Mouse (Mus musculus) heart, embryonic 11.5 days (tissue): ENCODE data around the gene Mark3. TPM values are rescaled to one million over a fixed set of nuclear protein-coding genes. Genes with fewer than 3 reads are reported as not detected.

Experiments
- ATAC-seq: fragments of 200-750 bp; cut with Nextera tagmentation; replicated peaks from 2 replicates; pipeline ENCODE4 v1.8.0; 2017; ENCODE audit warnings: moderate library complexity; ENCODE audit not compliant: insufficient number of reproducible peaks, low FRiP score, low TSS enrichment
- H3K27ac ChIP-seq: fragments of 300-500 bp; sonication (generic); 2 replicates; pipeline ENCODE4 v1.5.1; 2014; ENCODE audit warnings: mild to moderate bottlenecking, low read depth, low read length
- H3K27me3 ChIP-seq: fragments of 300-500 bp; sonication (generic); 2 replicates; pipeline ENCODE4 v1.6.1; 2014; ENCODE audit warnings: mild to moderate bottlenecking, low read length, mixed read lengths; ENCODE audit not compliant: control insufficient read depth, insufficient read depth
- H3K36me3 ChIP-seq: fragments of 300-500 bp; sonication (generic); 2 replicates; pipeline ENCODE4 v1.6.1; 2014; ENCODE audit warnings: mild to moderate bottlenecking, low read length, moderate library complexity, mixed read lengths; ENCODE audit not compliant: control insufficient read depth, insufficient read depth
- H3K4me1 ChIP-seq: fragments of 300-500 bp; sonication (generic); 2 replicates; pipeline ENCODE4 v1.6.1; 2014; ENCODE audit warnings: low read length; ENCODE audit not compliant: control insufficient read depth, insufficient read depth
- H3K4me2 ChIP-seq: fragments of 300-500 bp; sonication (generic); 2 replicates; pipeline ENCODE4 v1.6.1; 2014; ENCODE audit warnings: mild to moderate bottlenecking, moderate library complexity
- H3K4me3 ChIP-seq: fragments of 300-500 bp; sonication (generic); 2 replicates; pipeline ENCODE4 v1.5.1; 2014; ENCODE audit warnings: low read depth, low read length
- H3K9ac ChIP-seq: fragments of 300-500 bp; sonication (generic); 2 replicates; pipeline ENCODE4 v1.6.1; 2014; ENCODE audit warnings: mild to moderate bottlenecking, low read depth, low read length, moderate library complexity
- H3K9me3 ChIP-seq: fragments of 300-500 bp; sonication (generic); replicated peaks from 2 replicates; pipeline ENCODE4 v1.6.1; 2016; ENCODE audit warnings: low read length; ENCODE audit not compliant: control insufficient read depth
- WGBS: fragments of 180-500 bp; shearing (Covaris S2); extraction: QIAGEN DNeasy Blood & Tissue Kit; methylation state at CpG from one replicate; pipeline ENCODE4 v1.1.7; 2014; ENCODE audit not compliant: insufficient replicate concordance; 5-methylcytosine and 5-hydroxymethylcytosine counted together
- polyA plus RNA-seq: library from polyadenylated mRNA; unstranded; fragments of >200 nt; fragmentation: Nextera tagmentation; extraction: Ambion mirVana; gene quantifications from 2 replicates; pipeline ENCODE4 v1.2.1, GENCODE M21; 2014

The Mark3 gene
- polyA plus RNA-seq, 1 experiment from 2014 or later = 45.7 TPM

DNA sequence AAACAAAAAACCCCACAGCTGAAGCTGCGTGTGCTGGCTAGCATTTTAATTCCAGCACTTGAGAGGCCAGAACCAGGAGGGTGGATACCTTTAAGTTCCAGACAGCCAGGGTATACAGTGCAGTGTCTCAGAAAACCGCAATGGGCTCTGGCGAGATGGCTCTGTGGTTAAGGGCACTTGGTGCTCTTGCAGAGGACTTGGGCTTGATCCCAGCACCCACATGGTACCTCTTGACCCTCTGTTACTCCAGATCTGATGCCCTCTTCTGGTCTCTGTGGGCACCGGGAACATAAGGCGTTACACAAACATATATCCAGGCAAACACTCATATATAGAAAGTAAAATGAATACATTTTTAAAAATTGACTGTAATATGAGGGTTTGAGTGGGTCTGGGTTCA, 9.0 kb upstream of the Mark3 start:
- no peak overlapping the region for H3K9ac ChIP-seq
- no peaks in the 10 kb centered on the region for H3K27me3 ChIP-seq
- WGBS = 73% methylated on average over 5 of the region's 5 CpGs
- no peaks in the 10 kb centered on the region for H3K36me3 ChIP-seq
- no peaks in the 10 kb centered on the region for H3K9me3 ChIP-seq
- no peak overlapping the region for H3K4me2 ChIP-seq
- no peak overlapping the region for H3K27ac ChIP-seq
- H3K4me3 ChIP-seq = no peak overlapping the region
- peaks cover 7% of the 10 kb centered on the region; the same call in 1 of the 2 replicates for H3K4me1 ChIP-seq
- no peak for ATAC-seq

DNA sequence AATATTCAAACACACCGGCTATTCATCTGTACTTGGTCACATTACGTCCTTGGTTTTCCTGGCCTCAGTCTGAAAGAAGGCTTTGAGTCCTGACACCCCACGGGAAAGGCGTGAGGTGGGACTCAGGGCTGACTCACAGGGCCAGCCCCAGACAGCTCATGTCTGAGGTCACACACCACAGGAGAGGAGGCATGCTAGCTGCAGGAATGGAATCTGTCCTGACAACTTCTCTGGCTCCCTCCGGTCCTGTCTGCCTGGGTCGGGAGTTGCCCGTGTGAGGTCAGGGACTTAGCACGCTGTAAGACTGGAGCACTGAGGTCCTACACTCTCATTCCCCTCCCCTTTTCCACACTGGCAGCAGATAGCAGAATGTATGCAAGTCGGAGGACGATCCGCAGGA, 5.5 kb upstream of the Mark3 start:
- no peak for ATAC-seq
- Histone ChIP-seq H3K4me1 (peaks cover 5% of the 10 kb centered on the region), H3K4me2 (no peak overlapping the region; the same call in 1 of the 2 replicates), H3K36me3 (no peaks in the 10 kb centered on the region), H3K9me3 (no peaks in the 10 kb centered on the region), H3K9ac (peak overlapping the region; percentile 31; the same call in 1 of the 2 replicates), H3K27ac (no peak overlapping the region), H3K27me3 (no peaks in the 10 kb centered on the region), H3K4me3 (no peak overlapping the region)
- WGBS = 39% methylated on average over 11 of the region's 11 CpGs

DNA sequence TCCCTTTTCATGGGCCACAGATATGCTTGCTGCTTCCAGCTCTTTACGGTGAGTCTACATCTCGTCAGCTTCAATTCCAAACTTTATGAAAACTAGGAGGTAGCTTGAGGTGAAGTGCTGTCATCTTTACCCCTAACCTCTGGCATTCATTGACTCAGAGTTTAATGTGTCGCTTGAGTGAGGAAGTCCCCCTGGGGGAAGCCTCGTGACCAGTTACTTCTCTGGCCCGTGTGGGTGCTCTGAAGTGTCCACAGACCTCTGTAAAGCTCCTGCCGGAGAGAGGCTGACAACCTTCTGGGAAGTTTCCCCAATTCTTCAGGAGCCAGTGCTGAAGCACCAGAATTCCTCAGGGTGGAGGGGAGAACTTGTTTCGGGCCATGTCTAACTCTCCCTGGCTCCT, 1.9 kb upstream of the Mark3 start:
- Histone ChIP-seq H3K36me3 (no peaks in the 10 kb centered on the region), H3K9ac (no peak overlapping the region), H3K27me3 (no peaks in the 10 kb centered on the region), H3K4me3 (no peak overlapping the region), H3K4me2 (no peak overlapping the region), H3K9me3 (no peaks in the 10 kb centered on the region), H3K27ac (no peak overlapping the region), H3K4me1 (peaks cover 12% of the 10 kb centered on the region)
- no peak for ATAC-seq
- WGBS = 69% methylated on average over 7 of the region's 7 CpGs

DNA sequence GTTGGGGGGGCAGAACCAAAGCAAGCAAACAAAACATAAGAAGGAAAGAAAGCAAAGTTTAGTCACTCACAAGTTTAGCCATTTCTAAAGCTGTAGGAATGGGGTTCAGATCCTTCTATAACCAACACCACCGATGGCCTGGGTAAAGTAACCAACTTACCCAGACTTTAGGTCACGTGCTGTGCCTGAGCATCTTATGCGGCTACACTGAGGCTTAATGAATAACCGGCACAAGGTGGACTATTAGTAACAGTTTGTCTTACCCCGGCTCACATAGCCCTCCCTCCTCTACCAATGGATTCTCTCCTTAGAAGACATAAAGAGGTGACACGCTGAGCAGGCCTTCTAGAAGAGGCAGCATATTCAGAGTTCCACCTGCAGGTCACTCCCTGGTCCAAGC, 1.0 kb upstream of the Mark3 start:
- Histone ChIP-seq H3K4me2 (peak overlapping the region; percentile 94), H3K9me3 (no peaks in the 10 kb centered on the region), H3K4me3 (peak overlapping the region; percentile 100), H3K27ac (no peak overlapping the region), H3K27me3 (no peaks in the 10 kb centered on the region), H3K4me1 (peaks cover 12% of the 10 kb centered on the region), H3K9ac (peak overlapping the region; percentile 98), H3K36me3 (no peaks in the 10 kb centered on the region)
- no peak for ATAC-seq
- 51% methylated on average over 6 of the region's 6 CpGs for WGBS

DNA sequence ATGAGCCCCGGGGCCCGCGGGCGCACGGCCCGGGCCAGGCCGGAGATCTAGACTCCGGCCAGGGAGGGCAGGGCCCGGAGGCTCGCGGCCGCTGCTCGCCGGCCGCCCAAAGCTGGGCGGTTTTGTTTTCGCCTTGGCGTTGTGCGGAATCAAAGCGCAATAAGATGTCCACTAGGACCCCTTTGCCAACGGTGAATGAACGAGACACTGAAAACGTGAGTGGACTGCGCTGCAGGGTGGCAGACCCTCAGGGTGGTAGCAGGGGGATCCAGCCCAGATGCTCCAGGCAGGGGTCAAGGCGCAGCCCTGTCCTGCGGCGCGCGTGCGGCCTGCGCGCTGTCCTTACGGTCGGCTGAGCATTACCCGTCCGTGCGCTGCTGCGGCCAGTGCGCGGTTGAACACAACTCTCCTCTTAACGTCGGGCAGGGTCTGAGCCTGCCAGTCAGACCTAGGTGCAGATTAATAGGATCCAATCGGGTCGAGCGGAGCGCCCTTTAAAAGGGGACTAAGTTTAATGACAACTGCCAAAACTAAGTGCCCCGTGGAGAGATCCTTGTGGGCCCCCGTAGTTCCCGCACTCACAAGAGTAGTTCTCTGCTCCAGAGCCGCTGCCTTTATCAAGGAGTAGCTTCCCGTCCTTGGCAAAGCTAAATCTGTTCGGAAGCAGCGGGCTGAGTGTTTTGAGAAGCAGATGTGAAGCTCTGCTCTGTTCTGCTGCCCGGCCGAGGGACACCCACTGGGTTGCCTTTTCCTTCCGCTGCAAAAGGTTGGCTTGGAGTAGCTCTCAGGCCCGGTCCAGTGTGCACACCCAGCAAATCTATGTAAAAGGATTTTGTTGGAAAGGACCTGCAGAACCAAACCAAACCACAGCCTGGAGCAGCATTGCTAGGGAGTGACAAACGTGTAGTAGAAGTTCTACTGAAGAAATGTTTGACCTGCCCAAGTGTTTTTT, 840 bp downstream of the Mark3 start:
- under 1% methylated on average over 58 of the region's 58 CpGs for WGBS
- ATAC-seq = peak; percentile 71
- H3K36me3 ChIP-seq = no peaks in the 10 kb centered on the region
- peaks cover 12% of the 10 kb centered on the region for H3K4me1 ChIP-seq
- H3K4me3 ChIP-seq = peak overlapping the region; percentile 100
- H3K4me2 ChIP-seq = peak overlapping the region; percentile 94
- no peaks in the 10 kb centered on the region for H3K9me3 ChIP-seq
- peak overlapping the region; percentile 95 for H3K27ac ChIP-seq
- no peaks in the 10 kb centered on the region for H3K27me3 ChIP-seq
- H3K9ac ChIP-seq = peak overlapping the region; percentile 98

DNA sequence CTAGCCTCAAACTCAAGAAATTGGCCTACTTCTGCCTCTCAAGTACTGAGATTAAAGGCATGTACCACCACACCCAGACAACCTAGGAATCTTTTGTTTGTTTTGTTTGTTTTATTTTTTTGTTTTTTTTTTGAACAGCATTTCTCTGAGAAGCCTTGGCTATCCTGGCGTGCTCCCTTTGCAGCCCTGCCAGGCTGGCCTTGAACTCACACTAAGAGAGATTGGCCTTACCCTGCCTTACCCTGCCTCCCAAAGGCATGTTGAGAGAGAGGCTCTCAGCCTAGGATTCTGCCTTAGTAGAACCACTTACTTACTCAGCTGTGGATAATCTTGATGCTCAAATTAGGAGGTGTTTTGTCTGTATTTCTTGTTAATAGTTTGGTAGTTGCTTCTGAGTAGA, 8.7 kb downstream of the Mark3 start:
- Histone ChIP-seq H3K4me2 (no peak overlapping the region), H3K9me3 (no peaks in the 10 kb centered on the region)

DNA sequence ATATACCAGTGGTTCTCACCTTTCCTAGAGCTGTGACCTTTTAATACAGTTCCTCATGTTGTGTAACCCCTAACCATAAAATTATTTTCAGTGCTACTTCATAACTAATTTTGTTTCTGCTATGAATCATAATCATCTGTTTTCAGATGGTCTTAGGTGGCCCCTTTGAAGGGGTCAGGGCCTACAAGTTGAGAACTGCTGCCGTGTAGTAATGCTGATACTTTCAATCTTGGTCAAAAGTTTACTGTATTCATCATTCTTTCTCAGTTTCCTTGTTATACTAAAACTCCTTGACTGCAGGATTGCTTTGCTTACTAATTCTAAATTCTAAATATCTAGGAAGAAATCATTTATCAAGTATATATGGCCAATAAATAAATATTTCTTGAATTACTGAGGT, 10.1 kb downstream of the Mark3 start:
- H3K27me3 ChIP-seq = no peaks in the 10 kb centered on the region
- WGBS = 88% methylated on average over 1 of the region's 1 CpGs
- no peaks in the 10 kb centered on the region for H3K9me3 ChIP-seq
- no peak overlapping the region for H3K4me3 ChIP-seq
- H3K9ac ChIP-seq = no peak overlapping the region
- no peak overlapping the region for H3K4me2 ChIP-seq
- H3K27ac ChIP-seq = no peak overlapping the region
- H3K36me3 ChIP-seq = no peaks in the 10 kb centered on the region
- ATAC-seq = no peak
- peaks cover 8% of the 10 kb centered on the region for H3K4me1 ChIP-seq

More for the DNA sequence above, 8.7 kb downstream of the Mark3 start:
- peaks cover 8% of the 10 kb centered on the region for H3K4me1 ChIP-seq
- H3K27ac ChIP-seq = no peak overlapping the region
- no peaks in the 10 kb centered on the region for H3K36me3 ChIP-seq
- no peak overlapping the region for H3K4me3 ChIP-seq
- 93% methylated on average over 1 of the region's 1 CpGs for WGBS
- no peaks in the 10 kb centered on the region for H3K27me3 ChIP-seq
- no peak for ATAC-seq
- H3K9ac ChIP-seq = no peak overlapping the region

DNA sequence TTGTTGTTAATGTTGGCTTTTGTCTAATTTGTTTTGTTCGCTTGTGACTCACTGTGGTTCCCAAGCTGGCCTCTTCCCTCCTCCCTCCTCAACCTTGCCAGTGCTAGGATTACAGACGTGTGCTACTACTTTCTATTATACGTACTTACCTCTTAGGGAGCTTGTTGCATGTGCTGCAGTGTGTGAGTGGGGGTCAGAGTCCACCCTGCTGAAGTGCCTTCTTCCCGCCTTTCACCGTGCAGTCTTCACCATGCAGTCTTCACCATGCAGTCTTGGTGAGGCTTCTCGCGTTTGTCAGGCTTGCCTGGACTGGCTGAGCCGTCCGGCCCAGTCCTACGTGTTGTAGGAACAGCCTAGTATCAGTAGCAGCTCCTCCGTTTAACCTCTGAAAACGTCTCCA, 12.9 kb downstream of the Mark3 start:
- no peak overlapping the region for H3K4me3 ChIP-seq
- WGBS = 76% methylated on average over 12 of the region's 12 CpGs
- no peak overlapping the region for H3K9ac ChIP-seq

More for the DNA sequence above, 12.9 kb downstream of the Mark3 start:
- H3K27me3 ChIP-seq = no peaks in the 10 kb centered on the region
- H3K36me3 ChIP-seq = no peaks in the 10 kb centered on the region
- H3K9me3 ChIP-seq = no peaks in the 10 kb centered on the region
- H3K4me2 ChIP-seq = no peak overlapping the region
- no peak overlapping the region for H3K27ac ChIP-seq
- no peak for ATAC-seq
- peaks cover 8% of the 10 kb centered on the region for H3K4me1 ChIP-seq
